Mouse (Mus musculus) right cerebral cortex, postnatal 10 days (tissue): ENCODE measurements at regions not wholly inside any gene's neighbourhood (a gene's known extent, or its start where the extent isn't known, plus 50 kb on each side); places are given as distances from the start of the nearest gene placed in this dataset.

Experiments
- DNase-seq, 2 experiments: peaks; one replicate each; pipeline ENCODE4 v3.0.0; 2021; ENCODE audit warnings: low spot score in 2 of 2

- DNase-seq, result no peak
Observed at GRCm38 (mm10) chr16:63319602-63320001, 465.5 kb downstream of the Pros1 start.

- DNase-seq, result no peak
Observed at GRCm38 (mm10) chr16:63351511-63352125, 497.5 kb downstream of the Pros1 start.

- no peak for DNase-seq
Observed at GRCm38 (mm10) chr16:63369868-63370267, 494.1 kb downstream of the Epha3 start.

- DNase-seq, result no peak
Observed at GRCm38 (mm10) chr16:63371275-63371674, 492.7 kb downstream of the Epha3 start.

GRCm38 (mm10) chr16:63404976-63405375, 459.0 kb downstream of the Epha3 start:
- no peak for DNase-seq

- no peak for DNase-seq
Observed at GRCm38 (mm10) chr16:63412656-63413055, 451.3 kb downstream of the Epha3 start.

GRCm38 (mm10) chr16:63452301-63452700, 411.7 kb downstream of the Epha3 start:
- DNase-seq, result no peak

GRCm38 (mm10) chr16:63466615-63467014, 397.4 kb downstream of the Epha3 start:
- DNase-seq, result no peak

- no peak for DNase-seq
Observed at GRCm38 (mm10) chr16:63468851-63469250, 395.1 kb downstream of the Epha3 start.
